Mouse (Mus musculus): ENCODE results near the gene Vps53.

The Vps53 gene

DNA sequence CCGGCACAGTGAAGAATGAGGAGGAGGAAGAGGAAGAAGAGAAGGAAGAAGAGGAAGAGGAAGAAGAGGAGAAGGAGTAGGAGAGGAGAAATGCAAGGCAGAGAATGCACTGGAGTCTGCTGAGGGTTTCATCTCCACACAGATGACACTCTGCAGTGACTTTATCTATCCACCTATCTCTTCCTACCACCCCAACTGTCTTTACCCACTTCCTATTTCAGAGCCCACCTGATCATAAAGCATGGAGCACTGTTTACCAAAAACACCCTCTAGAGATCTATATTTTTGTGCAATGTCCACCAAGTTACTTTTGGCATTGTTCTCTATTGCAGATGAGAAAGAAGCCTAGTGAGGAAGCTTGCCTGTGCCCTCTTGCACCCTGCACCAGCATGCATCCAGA, 94.5 kb downstream of the Vps53 start:
- Histone ChIP-seq H3K27me3 (ENCODE audit: insufficient read depth, low read length) (no peaks in the 10 kb centered on the region), H3K36me3 (ENCODE audit: insufficient read depth, low read length) (0 out of 2 replicates have a peak, but pooled peaks cover 6% of the 10 kb centered on the region), H3K9me3 (ENCODE audit: low read length) (no peaks in the 10 kb centered on the region), H3K4me1 (replicated peaks; ENCODE audit: low read depth, low read length) (no peaks in the 10 kb centered on the region), H3K4me3 (replicated peaks; ENCODE audit: low read length) (no peak overlapping the region)
- no peak for TF ChIP-seq NANOG (IDR thresholded peaks at IDR 0.05; ENCODE audit: borderline replicate concordance, low read length)

DNA sequence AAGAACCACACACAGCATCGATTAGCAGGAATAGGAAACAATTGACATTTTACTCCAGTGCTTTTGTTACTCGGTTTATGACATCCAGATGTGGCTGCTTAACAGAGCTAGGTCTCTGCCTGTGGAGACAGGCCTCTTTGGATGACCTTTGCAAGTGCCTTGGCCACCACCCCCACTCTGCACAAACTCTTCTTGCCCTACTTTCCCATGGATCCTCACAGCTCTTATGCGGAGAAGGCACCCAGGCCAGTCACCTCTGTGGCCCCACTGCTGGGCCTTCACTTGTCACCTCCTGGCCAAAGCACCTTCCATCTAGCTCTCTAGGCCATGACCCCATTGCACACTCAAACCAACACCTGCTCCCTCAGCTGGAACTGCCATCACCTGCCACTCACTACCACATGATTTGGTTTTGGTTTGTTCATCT, 95.5 kb downstream of the Vps53 start:
- Histone ChIP-seq H3K4me1 (replicated peaks; ENCODE audit: low read depth, low read length) (no peaks in the 10 kb centered on the region), H3K27me3 (ENCODE audit: insufficient read depth, low read length) (no peaks in the 10 kb centered on the region), H3K4me3 (replicated peaks; ENCODE audit: low read length) (no peak overlapping the region), H3K9me3 (ENCODE audit: low read length) (no peaks in the 10 kb centered on the region), H3K36me3 (ENCODE audit: insufficient read depth, low read length) (0 out of 2 replicates have a peak, but pooled peaks cover 6% of the 10 kb centered on the region)
- TF ChIP-seq CTCF (conservative IDR thresholded peaks at IDR 0.05; ENCODE audit: low read length) (no peak), POU5F1 (IDR thresholded peaks at IDR 0.05; ENCODE audit: borderline replicate concordance, low read length) (no peak), NANOG (IDR thresholded peaks at IDR 0.05; ENCODE audit: borderline replicate concordance, low read length) (no peak)

DNA sequence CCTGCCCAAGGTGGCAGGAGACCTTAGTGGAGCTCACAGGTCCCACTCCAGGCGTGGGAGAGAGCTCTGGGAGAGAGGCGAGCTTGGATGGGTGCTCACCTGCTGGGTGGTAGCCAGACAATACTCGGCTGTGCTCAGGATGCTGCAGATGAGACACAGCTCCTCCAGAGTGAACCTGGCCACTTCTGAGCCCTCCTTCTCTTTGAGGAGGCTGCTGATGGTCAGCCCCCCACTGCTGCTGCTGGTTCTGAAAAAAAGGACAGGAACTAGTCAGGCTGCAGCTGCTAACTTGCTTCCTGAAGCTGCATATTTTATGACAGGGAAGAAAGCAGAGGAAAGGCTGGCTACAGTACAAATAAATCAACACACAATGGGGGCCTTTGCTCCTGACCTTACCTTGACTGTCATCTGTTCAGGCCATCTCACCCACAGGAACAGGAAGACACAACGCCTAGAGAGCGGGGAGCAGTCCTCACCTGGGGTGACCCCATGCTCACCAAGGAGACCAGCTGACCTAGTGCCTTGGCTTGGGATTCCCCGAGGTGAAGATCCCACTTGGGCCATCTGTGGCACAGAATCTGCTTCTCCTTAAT, 98.3 kb downstream of the Vps53 start:
- TF ChIP-seq CTCF (conservative IDR thresholded peaks at IDR 0.05; ENCODE audit: low read length) (no peak), POU5F1 (IDR thresholded peaks at IDR 0.05; ENCODE audit: borderline replicate concordance, low read length) (no peak), NANOG (IDR thresholded peaks at IDR 0.05; ENCODE audit: borderline replicate concordance, low read length) (no peak)
- no peaks in the 10 kb centered on the region for H3K27me3 ChIP-seq (ENCODE audit: insufficient read depth, low read length)
- H3K4me3 ChIP-seq (replicated peaks; ENCODE audit: low read length): no peak overlapping the region
- H3K9me3 ChIP-seq (ENCODE audit: low read length): no peaks in the 10 kb centered on the region
- H3K4me1 ChIP-seq (replicated peaks; ENCODE audit: low read depth, low read length): no peaks in the 10 kb centered on the region
- 0 out of 2 replicates have a peak, but pooled peaks cover 6% of the 10 kb centered on the region for H3K36me3 ChIP-seq (ENCODE audit: insufficient read depth, low read length)

DNA sequence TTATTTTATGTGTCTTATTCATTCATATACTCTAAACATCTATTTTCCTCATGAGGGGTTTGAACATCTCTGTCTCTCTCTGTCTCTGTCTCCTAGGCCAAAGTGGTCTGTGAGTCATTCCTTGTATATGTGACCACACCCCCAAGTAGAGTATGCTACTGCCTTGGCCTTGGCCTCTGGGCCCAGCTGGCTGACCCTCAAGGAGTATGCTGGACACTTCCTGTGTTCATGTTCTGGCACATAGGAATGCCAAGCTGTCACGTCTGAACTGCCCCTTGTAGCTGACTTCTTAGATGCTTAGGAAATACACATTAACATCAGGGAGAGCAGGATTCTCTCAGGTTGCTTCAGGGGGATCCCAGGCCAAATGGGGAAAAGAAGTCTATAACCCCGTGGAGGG, 99.2 kb downstream of the Vps53 start:
- no peak for TF ChIP-seq CTCF (conservative IDR thresholded peaks at IDR 0.05; ENCODE audit: low read length)
- TF ChIP-seq POU5F1 (IDR thresholded peaks at IDR 0.05; ENCODE audit: borderline replicate concordance, low read length): no peak
- no peak for TF ChIP-seq NANOG (IDR thresholded peaks at IDR 0.05; ENCODE audit: borderline replicate concordance, low read length)

DNA sequence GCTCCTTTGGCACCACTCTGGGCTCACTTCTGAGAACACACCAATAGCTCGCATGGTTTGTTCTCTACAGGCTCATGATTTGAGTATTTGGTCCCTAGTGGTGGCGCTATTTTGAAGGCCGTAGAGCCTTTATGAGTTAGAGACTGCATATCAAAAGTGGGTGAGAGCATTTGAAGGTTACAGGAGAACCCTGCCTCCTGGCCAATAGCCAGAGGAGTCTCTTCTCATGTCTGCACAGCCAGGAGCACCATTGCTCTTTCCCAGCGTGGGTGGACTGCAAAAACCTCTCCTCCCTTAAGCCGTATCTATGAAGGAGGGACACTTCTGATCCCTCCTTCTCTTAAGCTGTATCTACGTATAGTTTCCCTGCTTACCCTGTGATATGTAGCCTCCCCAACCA, 102.1 kb downstream of the Vps53 start:
- H3K4me3 ChIP-seq (replicated peaks; ENCODE audit: low read length): no peak overlapping the region
- TF ChIP-seq CTCF (conservative IDR thresholded peaks at IDR 0.05; ENCODE audit: low read length) (no peak), NANOG (IDR thresholded peaks at IDR 0.05; ENCODE audit: borderline replicate concordance, low read length) (no peak), POU5F1 (IDR thresholded peaks at IDR 0.05; ENCODE audit: borderline replicate concordance, low read length) (no peak)
- 0 out of 2 replicates have a peak, but pooled peaks cover 6% of the 10 kb centered on the region for H3K36me3 ChIP-seq (ENCODE audit: insufficient read depth, low read length)
- H3K9me3 ChIP-seq (ENCODE audit: low read length): no peaks in the 10 kb centered on the region
- H3K27me3 ChIP-seq (ENCODE audit: insufficient read depth, low read length): no peaks in the 10 kb centered on the region
- H3K4me1 ChIP-seq (replicated peaks; ENCODE audit: low read depth, low read length): no peaks in the 10 kb centered on the region

More for the DNA sequence above, 99.2 kb downstream of the Vps53 start:
- H3K4me3 ChIP-seq (replicated peaks; ENCODE audit: low read length): no peak overlapping the region
- H3K27me3 ChIP-seq (ENCODE audit: insufficient read depth, low read length): no peaks in the 10 kb centered on the region
- no peaks in the 10 kb centered on the region for H3K9me3 ChIP-seq (ENCODE audit: low read length)
- H3K4me1 ChIP-seq (replicated peaks; ENCODE audit: low read depth, low read length): no peaks in the 10 kb centered on the region
- H3K36me3 ChIP-seq (ENCODE audit: insufficient read depth, low read length): 0 out of 2 replicates have a peak, but pooled peaks cover 6% of the 10 kb centered on the region

DNA sequence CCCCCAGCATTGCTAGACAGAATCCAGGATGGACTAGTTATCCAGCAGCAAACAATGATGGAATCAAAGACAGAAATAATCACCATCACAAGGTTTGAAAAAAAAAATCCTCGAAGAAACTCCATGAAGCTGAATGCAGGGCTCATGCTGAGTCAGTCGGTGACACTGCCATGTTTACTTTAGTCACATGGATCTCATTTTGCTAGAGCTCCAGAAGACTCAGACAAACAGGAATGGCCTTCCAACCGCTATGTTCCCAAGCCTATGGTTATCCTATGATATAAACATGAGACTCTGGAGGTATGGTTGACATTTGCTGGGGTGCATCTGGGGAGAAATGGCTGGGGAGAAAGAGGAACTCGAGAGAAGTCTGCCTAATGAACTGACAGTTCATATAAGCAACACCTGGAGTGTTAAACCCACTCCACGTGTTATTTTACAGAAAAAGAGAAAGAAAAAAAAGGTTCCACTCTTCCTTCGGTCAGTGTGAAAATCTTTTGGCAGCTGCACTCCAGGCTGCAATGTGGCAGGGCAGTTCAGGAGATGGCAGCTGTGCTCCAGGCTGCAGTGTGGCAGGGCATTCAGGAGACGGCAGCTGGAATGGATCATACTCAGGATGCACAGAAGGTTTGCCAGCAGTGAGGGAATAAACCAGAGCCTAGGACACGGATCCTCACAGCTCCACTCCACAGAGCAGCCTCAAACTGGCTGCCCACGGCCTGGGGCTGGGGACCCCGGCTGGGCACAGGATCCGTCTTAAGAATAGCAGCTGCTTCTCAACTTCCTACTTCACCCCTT, 105.0 kb downstream of the Vps53 start:
- Histone ChIP-seq H3K27me3 (ENCODE audit: insufficient read depth, low read length) (no peaks in the 10 kb centered on the region), H3K36me3 (ENCODE audit: insufficient read depth, low read length) (no peaks in the 10 kb centered on the region), H3K9me3 (ENCODE audit: low read length) (no peaks in the 10 kb centered on the region), H3K4me3 (replicated peaks; ENCODE audit: low read length) (no peak overlapping the region), H3K4me1 (replicated peaks; ENCODE audit: low read depth, low read length) (no peaks in the 10 kb centered on the region)
- no peak for TF ChIP-seq CTCF (conservative IDR thresholded peaks at IDR 0.05; ENCODE audit: low read length)
- no peak for TF ChIP-seq POU5F1 (IDR thresholded peaks at IDR 0.05; ENCODE audit: borderline replicate concordance, low read length)
- no peak for TF ChIP-seq NANOG (IDR thresholded peaks at IDR 0.05; ENCODE audit: borderline replicate concordance, low read length)

DNA sequence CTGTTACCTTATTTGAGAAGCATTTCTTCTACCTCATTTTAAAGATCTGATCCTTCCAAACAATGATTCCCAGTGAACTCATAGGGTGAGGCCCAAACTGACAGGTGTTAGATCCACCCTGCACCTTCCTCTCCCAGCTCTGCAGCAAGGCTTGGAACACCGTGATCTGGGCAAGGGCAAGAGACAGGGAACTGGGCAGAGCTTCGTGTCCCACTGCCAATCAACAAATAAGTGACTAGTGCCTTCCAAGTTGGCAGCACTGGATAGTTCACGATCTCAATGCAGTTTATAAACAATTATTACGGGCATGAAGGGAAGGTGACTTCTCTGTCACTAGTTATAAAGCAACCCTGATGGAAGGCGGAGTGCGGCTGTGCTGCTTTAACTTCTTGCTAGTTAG, 109.6 kb downstream of the Vps53 start:
- Histone ChIP-seq H3K27me3 (ENCODE audit: insufficient read depth, low read length) (no peaks in the 10 kb centered on the region), H3K4me3 (replicated peaks; ENCODE audit: low read length) (no peak overlapping the region), H3K9me3 (ENCODE audit: low read length) (no peaks in the 10 kb centered on the region), H3K36me3 (ENCODE audit: insufficient read depth, low read length) (peaks cover 5% of the 10 kb centered on the region; the same call in 1 of the 2 replicates), H3K4me1 (replicated peaks; ENCODE audit: low read depth, low read length) (no peaks in the 10 kb centered on the region)
- no peak for TF ChIP-seq CTCF (conservative IDR thresholded peaks at IDR 0.05; ENCODE audit: low read length)
- no peak for TF ChIP-seq POU5F1 (IDR thresholded peaks at IDR 0.05; ENCODE audit: borderline replicate concordance, low read length)
- no peak for TF ChIP-seq NANOG (IDR thresholded peaks at IDR 0.05; ENCODE audit: borderline replicate concordance, low read length)

DNA sequence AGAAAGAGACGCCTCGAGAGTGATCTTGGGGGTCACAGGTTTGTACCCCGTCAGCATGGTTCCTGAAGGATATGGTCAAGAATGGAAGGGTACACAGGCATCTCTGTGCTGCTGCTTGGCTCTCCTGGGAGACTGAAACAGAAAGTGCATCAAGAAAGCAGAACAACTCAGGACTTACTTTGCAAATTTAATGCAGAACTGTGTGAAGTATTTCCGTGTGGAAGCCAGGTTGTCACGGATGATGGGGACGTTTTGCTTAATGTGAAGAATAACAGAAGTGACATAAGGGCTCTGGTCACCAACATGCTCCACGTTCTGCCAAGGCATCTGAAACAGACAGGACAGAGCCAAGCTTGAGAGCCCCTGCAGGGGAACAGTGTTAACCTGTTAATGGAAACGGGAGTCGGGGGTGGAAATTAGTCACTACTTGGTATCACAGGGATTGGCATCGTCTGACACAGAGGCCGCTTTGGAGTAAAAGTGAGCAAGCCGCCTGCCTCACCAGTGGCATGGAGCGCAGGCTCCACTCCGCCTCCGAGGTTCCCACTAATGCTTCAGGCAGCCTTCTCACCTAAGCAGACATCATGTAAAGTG, 112.8 kb downstream of the Vps53 start:
- Histone ChIP-seq H3K4me3 (replicated peaks; ENCODE audit: low read length) (no peak overlapping the region), H3K9me3 (ENCODE audit: low read length) (no peaks in the 10 kb centered on the region), H3K36me3 (ENCODE audit: insufficient read depth, low read length) (peaks cover 5% of the 10 kb centered on the region; the same call in 1 of the 2 replicates), H3K4me1 (replicated peaks; ENCODE audit: low read depth, low read length) (no peaks in the 10 kb centered on the region; the same call in 1 of the 2 replicates), H3K27me3 (ENCODE audit: insufficient read depth, low read length) (no peaks in the 10 kb centered on the region)
- TF ChIP-seq CTCF (conservative IDR thresholded peaks at IDR 0.05; ENCODE audit: low read length): no peak
- no peak for TF ChIP-seq NANOG (IDR thresholded peaks at IDR 0.05; ENCODE audit: borderline replicate concordance, low read length)
- no peak for TF ChIP-seq POU5F1 (IDR thresholded peaks at IDR 0.05; ENCODE audit: borderline replicate concordance, low read length)

Data from E14TG2a.4 (cell line).